Mouse (Mus musculus) lung, postnatal 0 days (tissue): ENCODE measurements around the gene Gcnt4.

ENCODE experiments used
- CTCF ChIP-seq: IDR thresholded peaks from 2 replicates; pipeline ENCODE4 v1.5.1; 2016; ENCODE audit warnings: antibody characterized with exemption, mild to moderate bottlenecking
- EP300 ChIP-seq: IDR thresholded peaks from 2 replicates; pipeline ENCODE4 v1.6.1; 2016; ENCODE audit warnings: antibody characterized with exemption, mild to moderate bottlenecking, control low read depth

DNA sequence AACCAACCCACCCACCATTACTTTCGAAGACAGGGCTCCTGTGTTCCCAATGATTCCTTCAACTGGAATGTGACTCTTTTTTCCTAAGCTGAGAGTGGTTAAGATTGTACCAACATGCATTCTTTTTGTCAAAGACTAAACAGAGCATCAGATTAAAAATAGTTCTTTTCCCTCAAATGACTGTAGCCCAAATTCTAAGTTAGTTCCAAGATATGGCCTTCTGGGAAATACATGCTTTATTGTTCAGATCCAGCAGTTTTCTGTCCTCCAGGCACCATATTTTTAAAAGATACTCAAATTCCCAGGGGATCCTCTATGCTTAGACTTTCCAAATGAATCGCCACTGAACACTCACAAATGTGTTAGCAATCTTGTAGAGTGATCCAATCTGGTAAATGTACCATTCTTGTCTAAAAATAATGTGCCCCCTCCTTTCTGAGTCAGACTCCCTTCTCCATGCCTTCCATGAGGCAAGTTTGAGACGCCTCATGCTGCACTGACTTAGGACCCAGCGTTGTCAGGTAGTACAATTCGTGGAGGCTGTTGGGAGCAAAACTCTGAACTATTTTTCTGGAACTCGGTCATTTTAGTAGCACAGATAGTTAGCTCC, 52.6 kb downstream of the Gcnt4 start:
- TF ChIP-seq CTCF, result no peak
- no peak for TF ChIP-seq EP300
